Mouse (Mus musculus) CD8-positive naive resting alpha-beta T cell, adult 57 days (primary cell): ENCODE measurements around the gene Vmn2r36. TPM values are rescaled to one million over a fixed set of nuclear protein-coding genes. Genes with fewer than 3 reads are reported as not detected.

ENCODE experiments used
- total RNA-seq: library from RNA; stranded (reverse); gene quantifications from one replicate; pipeline ENCODE4 v1.2.4, GENCODE M21; 2023

The Vmn2r36 gene
- not detected for total RNA-seq

DNA sequence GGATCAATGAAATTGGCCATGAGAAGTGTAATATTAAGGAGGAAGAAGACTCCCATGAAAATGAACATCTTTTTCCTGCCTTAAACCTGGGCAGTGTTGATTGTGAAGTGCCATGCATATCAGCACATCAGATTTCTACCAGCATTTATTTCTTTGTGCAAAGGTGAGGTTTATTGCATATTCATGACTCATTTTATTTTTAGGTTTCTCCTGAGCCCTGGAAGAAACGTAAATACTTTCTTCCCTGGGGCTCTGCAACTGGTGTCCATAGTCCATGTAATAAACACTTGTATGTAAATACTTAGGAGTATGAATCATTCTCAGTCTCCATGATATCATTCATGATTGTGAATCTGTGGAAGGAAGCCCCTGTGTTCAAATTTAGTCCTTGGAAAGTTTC lies at the start of gene Vmn2r36:
Gene Vmn2r36 (minus strand): TSS at position 101 of the 400 bp plus-strand sequence.

Other genes with a start within 250 kb of the Vmn2r36 start
- gene Vmn2r34, start 213.0 kb downstream of the Vmn2r36 start, total RNA-seq = not detected
- not detected for gene Vmn2r35, start 82.6 kb downstream of the Vmn2r36 start, total RNA-seq